Mouse (Mus musculus) mouse embryonic stem cell (cell line): ENCODE results near the gene Cdkl2.

Source experiments
- in situ Hi-C, 2 experiments: fragments of 300-500 bp; cut with MboI; formaldehyde crosslinking; loops; 1 replicate in 1 of 2; 3 replicates in 1 of 2; pipeline ENCODE4 v1.14.3; 2019 to 2020; ENCODE audit warnings: low sequenced_read_pairs in 2 of 2, low pct_unique_long_range_greater_than_20kb in 1 of 2, mixed read lengths in 1 of 2; ENCODE audit not compliant: unreplicated experiment in 1 of 2

Cdkl2 gene

DNA sequence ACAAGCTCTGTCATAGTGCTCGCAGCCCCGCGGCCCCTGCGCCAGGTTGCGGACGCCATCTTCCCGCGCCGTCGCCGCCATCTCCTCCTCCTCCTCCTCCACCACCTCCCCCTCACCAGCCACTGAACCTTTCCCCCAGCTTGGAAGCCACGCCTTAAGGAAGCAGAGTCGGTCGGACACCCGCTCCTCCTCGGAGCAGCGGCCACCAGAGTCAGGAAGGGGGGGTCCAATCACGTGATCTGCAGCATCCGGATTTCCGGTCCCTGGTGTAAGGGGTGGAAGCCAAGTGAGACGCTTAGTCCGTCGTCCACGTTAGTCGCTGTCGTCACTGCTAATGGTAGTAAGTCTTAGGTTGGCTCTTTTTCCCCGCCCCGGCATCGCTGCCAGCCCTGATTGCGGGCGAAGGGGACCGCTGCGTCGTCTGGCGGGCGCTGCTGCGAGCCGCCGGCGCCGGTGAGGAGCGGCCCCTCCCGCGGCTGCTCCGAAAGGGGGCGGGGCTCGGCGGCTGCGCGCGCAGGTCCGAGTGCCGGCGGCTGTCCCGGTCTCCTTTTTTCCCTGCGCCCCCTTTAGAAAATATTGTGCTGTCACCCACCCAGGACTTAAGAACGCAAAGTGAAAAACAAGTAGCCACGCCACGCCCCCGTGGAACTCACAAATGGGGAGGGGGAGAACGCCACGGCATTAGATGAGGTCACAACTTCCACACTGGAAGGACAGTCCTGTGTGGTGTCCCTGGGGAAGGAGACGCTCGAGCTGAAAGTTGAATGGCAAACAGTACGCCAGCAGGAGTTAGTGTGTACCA, 80.8 kb downstream of the Cdkl2 start, which contains the start of gene Rchy1:
Rchy1 (minus strand) TSS at position 430 of the 802 bp plus-strand sequence.
- in situ Hi-C loops, result no loop called here

GRCm38 (mm10) chr5:91962259-91962638, 81.4 kb downstream of the Cdkl2 start:
- in situ Hi-C loops, result no loop called here

DNA sequence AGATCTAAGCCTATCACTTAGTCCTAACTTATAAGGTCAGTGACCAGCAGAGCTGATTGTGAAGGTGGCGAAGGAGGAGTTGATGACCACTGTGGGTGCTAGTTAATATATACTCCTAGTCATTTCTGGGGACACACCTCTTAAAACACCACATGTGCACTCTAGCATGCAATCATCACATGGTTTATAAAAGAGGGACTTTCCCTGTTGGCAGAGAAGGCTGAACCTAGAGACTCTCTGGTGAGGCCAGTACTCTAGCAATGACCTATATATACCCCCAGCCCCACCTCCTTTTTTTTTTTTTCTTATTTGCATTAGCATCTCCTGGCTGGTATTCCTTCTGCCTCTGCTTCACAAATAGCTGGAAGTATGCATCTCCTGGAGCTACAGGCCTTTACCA, 82.3 kb downstream of the Cdkl2 start:
- in situ Hi-C loops, result no loop called here

DNA sequence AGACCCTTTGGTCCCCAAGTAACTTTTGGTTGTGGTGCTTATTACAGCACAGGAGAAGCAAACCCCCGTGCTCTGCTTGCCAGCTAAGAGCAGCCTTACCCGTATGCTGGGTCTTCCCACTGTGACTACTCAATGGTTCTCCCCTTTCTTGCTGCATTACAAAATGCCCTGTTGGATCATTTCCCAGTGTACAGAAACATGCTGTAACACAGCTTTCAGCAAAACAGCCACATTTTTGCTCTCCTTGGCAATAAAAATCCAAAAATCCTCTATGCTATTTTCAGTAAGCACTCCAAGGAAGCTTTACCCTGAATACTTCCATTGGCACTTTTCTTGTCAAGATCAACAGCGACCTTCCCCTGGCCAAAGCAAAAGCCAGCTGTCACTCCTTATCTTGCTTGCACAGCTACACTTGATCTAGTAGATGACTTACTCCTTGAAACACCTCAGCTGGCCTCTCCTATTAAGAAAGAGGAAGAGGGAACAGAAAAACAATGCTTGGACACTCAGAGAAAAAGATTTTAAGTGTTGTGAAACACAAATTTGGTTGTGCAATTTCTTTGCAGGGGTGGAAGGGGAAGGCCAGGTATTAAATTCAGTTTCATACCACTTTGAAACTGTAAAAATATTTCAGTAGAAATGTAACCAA, 83.0 kb downstream of the Cdkl2 start:
- in situ Hi-C loops, result no loop called here

DNA sequence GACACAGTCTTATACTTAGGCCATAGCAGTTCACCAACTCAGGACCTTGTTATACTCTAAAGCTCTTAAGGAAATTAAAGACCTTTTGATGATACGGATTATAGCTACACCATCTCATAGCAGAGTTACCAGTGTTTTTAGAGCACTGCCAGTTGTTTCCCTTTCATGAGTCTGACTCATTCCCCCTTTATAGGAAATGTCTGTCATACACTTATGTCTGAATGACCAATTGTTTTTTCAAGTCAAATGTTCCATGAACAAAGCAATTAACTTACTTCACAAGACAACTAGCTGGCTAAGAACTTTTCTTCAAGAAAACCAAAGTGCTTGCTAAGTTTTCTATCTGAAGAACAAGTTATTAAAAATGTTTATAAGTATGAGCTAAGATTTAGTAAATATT, 83.7 kb downstream of the Cdkl2 start:
- in situ Hi-C loops, result no loop called here

DNA sequence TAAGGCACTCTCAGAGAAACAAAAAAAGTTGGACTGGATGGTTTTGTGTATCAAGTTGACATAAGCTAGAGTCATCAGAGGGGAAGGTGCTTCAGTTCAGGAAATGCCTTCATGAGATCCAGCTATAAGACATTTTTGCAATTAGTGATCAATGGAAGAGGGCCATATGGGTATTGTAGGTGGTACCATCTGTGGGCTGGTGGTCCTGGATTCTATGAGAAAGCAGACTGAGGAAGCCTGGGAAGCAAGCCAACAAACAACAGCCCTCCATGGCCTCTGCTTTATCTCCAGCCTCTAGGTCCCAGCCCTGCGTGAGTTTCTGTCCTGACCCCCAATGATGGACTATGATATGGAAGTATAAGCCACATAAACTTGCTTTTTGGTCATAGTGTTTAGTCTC, 84.6 kb downstream of the Cdkl2 start:
- in situ Hi-C loops, result no loop called here

DNA sequence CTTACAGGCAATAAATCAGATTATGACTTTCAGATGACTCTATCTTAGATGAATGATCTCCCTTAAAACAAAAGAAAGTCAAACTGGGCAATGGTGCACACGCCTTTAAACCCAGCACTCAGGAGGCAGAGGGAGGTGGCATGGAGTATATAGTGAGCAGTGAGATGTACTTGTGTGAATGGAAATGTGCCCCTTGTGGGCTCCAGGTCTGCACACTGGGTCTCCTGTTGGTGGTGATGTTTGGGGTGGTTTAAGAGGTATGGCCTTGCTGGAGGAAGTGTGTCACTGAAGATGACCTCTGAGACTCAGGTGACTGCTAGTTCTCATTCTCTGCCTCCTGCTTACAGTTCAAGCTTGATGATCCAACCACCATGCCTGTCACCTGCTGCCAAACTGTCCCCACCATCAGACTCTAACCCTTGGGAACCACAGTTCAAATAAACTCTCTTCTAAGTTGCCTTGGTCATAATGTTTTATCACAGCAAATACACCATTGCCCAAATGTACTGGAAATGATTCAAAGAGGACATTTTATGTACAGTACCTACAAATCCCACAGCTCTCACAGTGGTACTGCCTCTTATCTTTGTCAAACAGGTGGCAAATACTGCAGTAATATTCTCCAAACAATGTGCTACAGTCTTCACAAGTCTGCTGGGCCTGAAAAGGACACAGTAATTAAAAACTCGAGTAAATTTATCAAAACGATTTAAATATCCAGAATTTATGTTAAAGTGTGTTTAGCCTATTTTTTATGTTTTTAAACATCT, 86.5 kb downstream of the Cdkl2 start:
- in situ Hi-C loops, result no loop called here
